Mouse (Mus musculus) left cerebral cortex, adult 6 months (tissue): ENCODE data around the gene Mup2. TPM values are rescaled to one million over a fixed set of nuclear protein-coding genes. Genes with fewer than 3 reads are reported as not detected.

Experiments used
- long read RNA-seq, 2 experiments: library from polyadenylated mRNA; unstranded; transcript quantifications; one replicate each; pipeline ENCODE4 v2.0.0; 2019 to 2020
- polyA plus RNA-seq: library from polyadenylated mRNA; unstranded; fragments of <200 nt; fragmentation: Nextera tagmentation; gene quantifications from 2 replicates; pipeline ENCODE4 v1.2.3, GENCODE M21; 2021

Gene Mup2
- not detected in 2 replicates for polyA plus RNA-seq
- long read RNA-seq, experiment 1 = 0 reads
- long read RNA-seq, experiment 2 = 0 reads

DNA sequence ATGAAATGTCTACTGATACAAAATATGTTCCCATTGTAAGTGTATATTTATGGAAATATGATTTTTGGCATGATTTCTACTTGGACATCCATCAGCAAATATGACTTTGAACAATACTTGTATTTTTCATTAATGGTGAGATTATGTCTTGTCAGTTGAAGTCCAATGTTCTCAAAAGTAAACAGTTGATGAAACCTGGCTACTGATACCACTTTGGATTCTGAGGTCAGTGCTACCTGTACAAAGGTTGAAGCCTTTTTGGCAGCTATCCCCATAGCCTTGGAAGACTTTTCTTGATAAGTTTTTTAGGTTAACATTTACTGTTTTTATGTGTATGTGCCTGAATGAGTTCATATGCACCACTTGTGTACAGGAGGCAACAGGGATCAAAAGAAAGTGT, at the start of gene Mup2:
Mup2 (minus strand) TSS at position 101 of the 400 bp plus-strand sequence.

Other genes starting within 250 kb of the Mup2 start
- 0.04 TPM in 1 of 2 replicates, not detected in the other for gene Slc46a2, start 239.2 kb downstream of the Mup2 start, polyA plus RNA-seq
- gene Mup4, start 193.6 kb downstream of the Mup2 start, polyA plus RNA-seq = not detected in 2 replicates
- gene Mup6, start 190.0 kb downstream of the Mup2 start, polyA plus RNA-seq = not detected in 2 replicates
- not detected in 2 replicates for gene Mup7, start 83.8 kb downstream of the Mup2 start, polyA plus RNA-seq
- not detected in 2 replicates for gene Mup8, start 68.3 kb upstream of the Mup2 start, polyA plus RNA-seq